Mouse (Mus musculus) limb, embryonic 11.5 days (tissue): ENCODE measurements around the gene Kcnip1. TPM values are rescaled to one million over a fixed set of nuclear protein-coding genes. Genes with fewer than 3 reads are reported as not detected.

Experiments
- ATAC-seq: fragments of 200-750 bp; cut with Nextera tagmentation; 2 replicates; pipeline ENCODE4 v1.8.0; 2017; ENCODE audit warnings: low read depth; ENCODE audit not compliant: insufficient number of reproducible peaks, low FRiP score, low TSS enrichment
- DNase-seq: peaks from one replicate; pipeline ENCODE4 v3.0.0-alpha.2; 2015; ENCODE audit warnings: low spot score
- H3K27ac ChIP-seq: fragments of 300-500 bp; sonication (generic); replicated peaks from 2 replicates; pipeline ENCODE4 v1.5.1; 2014; ENCODE audit warnings: low read depth, mild to moderate bottlenecking, low read length
- H3K27me3 ChIP-seq: fragments of 300-500 bp; sonication (generic); 2 replicates; pipeline ENCODE4 v1.6.1; 2014; ENCODE audit warnings: mild to moderate bottlenecking, low read length, mixed read lengths; ENCODE audit not compliant: control insufficient read depth, insufficient read depth
- H3K36me3 ChIP-seq: fragments of 300-500 bp; sonication (generic); 2 replicates; pipeline ENCODE4 v1.6.1; 2014; ENCODE audit warnings: mild to moderate bottlenecking, low read length, moderate library complexity, mixed read lengths; ENCODE audit not compliant: control insufficient read depth, insufficient read depth
- H3K4me1 ChIP-seq: fragments of 300-500 bp; sonication (generic); 2 replicates; pipeline ENCODE4 v1.6.1; 2014; ENCODE audit warnings: low read length, mixed read lengths; ENCODE audit not compliant: control insufficient read depth, insufficient read depth
- H3K4me2 ChIP-seq: fragments of 300-500 bp; sonication (generic); 2 replicates; pipeline ENCODE4 v1.6.1; 2014; ENCODE audit warnings: low read depth, mild to moderate bottlenecking, moderate library complexity; ENCODE audit not compliant: severe bottlenecking
- H3K4me3 ChIP-seq: fragments of 300-500 bp; sonication (generic); 2 replicates; pipeline ENCODE4 v1.5.1; 2014; ENCODE audit warnings: low read depth, low read length
- H3K9ac ChIP-seq: fragments of 300-500 bp; sonication (generic); 2 replicates; pipeline ENCODE4 v1.6.1; 2014; ENCODE audit warnings: mild to moderate bottlenecking, low read length
- H3K9me3 ChIP-seq: fragments of 300-500 bp; sonication (generic); 2 replicates; pipeline ENCODE4 v1.6.1; 2016; ENCODE audit warnings: low read length; ENCODE audit not compliant: control insufficient read depth
- WGBS: fragments of 180-500 bp; shearing (Covaris S2); extraction: QIAGEN DNeasy Blood & Tissue Kit; methylation state at CpG from one replicate; pipeline ENCODE4 v1.1.7; 2014; 5-methylcytosine and 5-hydroxymethylcytosine counted together
- polyA plus RNA-seq: library from polyadenylated mRNA; unstranded; fragments of >200 nt; fragmentation: Nextera tagmentation; extraction: Ambion mirVana; gene quantifications from 2 replicates; pipeline ENCODE4 v1.2.1, GENCODE M21; 2014

Kcnip1 gene
- polyA plus RNA-seq, 1 experiment from 2014 or later: 0.80 TPM

GRCm38 (mm10) chr11:33761201-33761755 is 231.7 kb downstream of the Kcnip1 start:
- Histone ChIP-seq H3K36me3 (no peaks in the 10 kb centered on the region), H3K9ac (no peak overlapping the region), H3K4me1 (no peaks in the 10 kb centered on the region), H3K27ac (no peak overlapping the region), H3K9me3 (no peaks in the 10 kb centered on the region), H3K4me2 (no peak overlapping the region), H3K4me3 (no peak overlapping the region), H3K27me3 (no peaks in the 10 kb centered on the region)
- ATAC-seq (no peak), DNase-seq (no peak)
- 82% methylated on average over 16 of the region's 16 CpGs for WGBS

DNA sequence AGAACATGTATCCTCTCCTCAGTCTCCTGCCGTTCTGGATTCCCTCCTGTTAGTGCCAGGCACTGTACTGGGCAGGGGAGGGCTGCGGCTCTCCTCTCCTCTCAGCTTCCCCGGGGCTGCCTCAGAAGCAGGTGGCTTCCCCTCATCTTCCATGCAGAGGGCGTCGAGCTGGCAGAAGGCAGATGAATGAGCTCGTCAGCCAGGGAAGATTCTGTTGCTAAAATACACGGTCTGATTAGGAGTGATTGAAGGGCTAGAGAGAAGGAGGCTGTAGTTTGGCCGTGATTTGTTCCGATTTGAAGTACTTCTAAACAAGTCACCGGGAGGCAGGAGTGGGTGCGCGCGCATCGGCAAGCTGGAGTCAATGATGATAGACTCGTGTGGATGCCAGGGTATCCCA is 236.3 kb downstream of the Kcnip1 start:
- 62% methylated on average over 15 of the region's 15 CpGs for WGBS
- ATAC-seq (no peak), DNase-seq (no peak)
- Histone ChIP-seq H3K27me3 (no peaks in the 10 kb centered on the region), H3K4me3 (no peak overlapping the region), H3K27ac (no peak overlapping the region), H3K36me3 (no peaks in the 10 kb centered on the region), H3K4me2 (no peak overlapping the region), H3K9ac (no peak overlapping the region), H3K9me3 (no peaks in the 10 kb centered on the region), H3K4me1 (0 out of 2 replicates have a peak, but pooled peaks cover 10% of the 10 kb centered on the region)

DNA sequence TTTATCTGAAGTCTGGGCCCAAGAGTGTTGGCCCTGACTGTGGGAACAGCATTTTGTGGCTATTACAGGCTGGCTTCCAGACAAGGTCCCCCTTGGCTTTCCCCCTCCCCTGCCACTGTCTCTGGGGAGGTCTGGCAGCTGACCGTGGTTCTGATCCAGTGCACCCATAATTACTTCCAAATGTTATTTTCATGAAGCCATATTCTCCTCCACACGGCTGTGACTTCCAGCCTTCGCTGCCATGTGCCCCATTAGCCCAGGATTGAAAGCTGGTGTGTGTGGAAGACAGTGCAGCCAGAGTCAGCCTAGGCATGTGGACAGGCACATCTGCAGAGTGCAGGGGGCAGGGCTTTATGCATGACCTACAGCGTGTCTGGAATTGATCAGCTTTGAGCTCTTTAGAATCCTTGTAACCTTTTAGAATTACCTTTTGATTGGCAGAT is 240.5 kb downstream of the Kcnip1 start:
- ATAC-seq (peak; percentile 65; the same call in 1 of the 2 replicates), DNase-seq (peak; percentile 64)
- no peak overlapping the region for H3K4me2 ChIP-seq
- H3K4me3 ChIP-seq: no peak overlapping the region
- no peak overlapping the region for H3K9ac ChIP-seq
- H3K9me3 ChIP-seq: no peaks in the 10 kb centered on the region
- 10% methylated on average over 4 of the region's 4 CpGs for WGBS
- H3K27me3 ChIP-seq: no peaks in the 10 kb centered on the region
- H3K27ac ChIP-seq: peak overlapping the region; percentile 21; the same call in 1 of the 2 replicates
- H3K4me1 ChIP-seq: 0 out of 2 replicates have a peak, but pooled peaks cover 10% of the 10 kb centered on the region
- no peaks in the 10 kb centered on the region for H3K36me3 ChIP-seq

DNA sequence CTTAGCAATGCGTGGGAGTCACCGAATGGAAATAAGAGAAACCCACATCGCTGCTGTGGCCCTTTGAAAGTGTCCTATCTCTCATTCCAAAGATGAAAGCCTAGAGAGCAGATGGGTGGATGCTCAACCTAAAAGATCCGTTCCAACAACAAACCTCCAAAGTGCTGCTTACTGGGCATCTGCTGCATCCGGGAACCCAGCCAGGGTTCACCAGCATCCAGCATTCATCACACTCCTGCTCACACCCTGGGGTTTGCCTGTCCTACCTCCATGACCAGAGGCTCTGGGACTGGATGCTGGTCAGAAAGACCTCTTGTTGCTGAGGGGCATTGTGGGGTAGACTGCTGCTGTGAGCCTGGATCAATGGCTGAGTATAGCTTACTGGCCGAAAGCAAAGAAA is 241.4 kb downstream of the Kcnip1 start:
- H3K27me3 ChIP-seq: no peaks in the 10 kb centered on the region
- ATAC-seq (no peak), DNase-seq (no peak)
- H3K36me3 ChIP-seq: no peaks in the 10 kb centered on the region
- 89% methylated on average over 6 of the region's 6 CpGs for WGBS
- no peak overlapping the region for H3K4me2 ChIP-seq
- no peak overlapping the region for H3K27ac ChIP-seq
- 0 out of 2 replicates have a peak, but pooled peaks cover 10% of the 10 kb centered on the region for H3K4me1 ChIP-seq
- no peak overlapping the region for H3K9ac ChIP-seq
- H3K4me3 ChIP-seq: no peak overlapping the region
- H3K9me3 ChIP-seq: no peaks in the 10 kb centered on the region

GRCm38 (mm10) chr11:33749979-33750378 is 243.0 kb downstream of the Kcnip1 start:
- H3K9me3 ChIP-seq: no peaks in the 10 kb centered on the region
- 86% methylated on average over 4 of the region's 4 CpGs for WGBS
- DNase-seq: no peak
- no peak overlapping the region for H3K9ac ChIP-seq
- ATAC-seq: no peak
- H3K4me1 ChIP-seq: 0 out of 2 replicates have a peak, but pooled peaks cover 10% of the 10 kb centered on the region
- H3K4me3 ChIP-seq: no peak overlapping the region
- H3K4me2 ChIP-seq: no peak overlapping the region
- no peaks in the 10 kb centered on the region for H3K36me3 ChIP-seq
- H3K27ac ChIP-seq: no peak overlapping the region
- H3K27me3 ChIP-seq: no peaks in the 10 kb centered on the region

GRCm38 (mm10) chr11:33749408-33749807 is 243.5 kb downstream of the Kcnip1 start:
- DNase-seq (no peak), ATAC-seq (no peak)
- Histone ChIP-seq H3K4me2 (no peak overlapping the region), H3K9me3 (no peaks in the 10 kb centered on the region), H3K27ac (no peak overlapping the region), H3K4me3 (no peak overlapping the region), H3K36me3 (no peaks in the 10 kb centered on the region), H3K9ac (no peak overlapping the region), H3K4me1 (peaks cover 10% of the 10 kb centered on the region; the same call in 1 of the 2 replicates), H3K27me3 (no peaks in the 10 kb centered on the region)
- WGBS: 93% methylated on average over 12 of the region's 12 CpGs

GRCm38 (mm10) chr11:33748754-33749153 is 244.2 kb downstream of the Kcnip1 start:
- Histone ChIP-seq H3K36me3 (no peaks in the 10 kb centered on the region), H3K9me3 (no peaks in the 10 kb centered on the region), H3K4me1 (peaks cover 13% of the 10 kb centered on the region; the same call in 1 of the 2 replicates), H3K27ac (no peak overlapping the region), H3K4me2 (no peak overlapping the region), H3K9ac (no peak overlapping the region), H3K27me3 (no peaks in the 10 kb centered on the region), H3K4me3 (no peak overlapping the region)
- ATAC-seq: no peak
- DNase-seq: no peak
- 72% methylated on average over 5 of the region's 5 CpGs for WGBS

DNA sequence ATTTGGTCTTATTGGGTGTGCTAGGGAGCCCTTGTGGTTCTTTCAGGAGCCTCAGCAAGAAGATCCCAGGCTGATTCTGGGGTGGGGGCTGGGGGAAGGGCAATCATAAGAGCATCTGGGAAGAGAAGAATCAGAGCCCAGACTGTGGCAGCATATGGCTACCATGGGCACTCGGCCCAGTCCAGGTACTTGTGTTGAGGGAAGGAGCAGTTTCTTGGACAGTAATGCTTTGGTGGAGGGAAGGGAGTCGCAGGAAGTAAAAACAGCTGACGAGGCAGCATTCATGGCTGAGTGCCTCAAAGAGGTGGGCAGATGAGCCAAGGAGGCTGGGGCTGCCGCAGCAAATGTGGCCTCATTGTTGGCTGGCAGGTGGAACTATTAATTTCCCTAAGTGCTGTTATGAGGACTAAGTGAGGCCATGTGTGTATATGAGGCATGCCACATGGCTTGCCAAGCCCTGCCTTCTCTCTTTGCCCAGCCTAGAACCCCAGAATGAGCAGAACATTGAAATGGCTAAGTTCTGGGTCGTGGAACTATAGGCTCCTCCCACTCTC is 245.5 kb downstream of the Kcnip1 start:
- H3K4me3 ChIP-seq: no peak overlapping the region
- 80% methylated on average over 5 of the region's 5 CpGs for WGBS
- H3K27ac ChIP-seq: no peak overlapping the region
- H3K4me2 ChIP-seq: no peak overlapping the region
- H3K9ac ChIP-seq: no peak overlapping the region
- DNase-seq (no peak), ATAC-seq (no peak)
- H3K4me1 ChIP-seq: peaks cover 8% of the 10 kb centered on the region; the same call in 1 of the 2 replicates
- no peaks in the 10 kb centered on the region for H3K36me3 ChIP-seq
- H3K27me3 ChIP-seq: no peaks in the 10 kb centered on the region
- no peaks in the 10 kb centered on the region for H3K9me3 ChIP-seq
